Mouse (Mus musculus) telencephalon, adult 2 months (tissue): ENCODE data around the gene Tmem81.
"Not testable (repeated sequence)": the region's sequence is repeated elsewhere in the genome, so short reads cannot be mapped to it uniquely, and the experiment has no call there.

Source experiments
- DNase-seq: peaks from one replicate; pipeline ENCODE4 v3.0.0-alpha.2; 2011; ENCODE audit warnings: low read depth, low spot score

Gene Tmem81

GRCm38 (mm10) chr1:132506058-132506457 lies at the start of gene Tmem81:
TSS of gene Tmem81 (plus strand) at chr1:132506230.
- DNase-seq = no peak

DNA sequence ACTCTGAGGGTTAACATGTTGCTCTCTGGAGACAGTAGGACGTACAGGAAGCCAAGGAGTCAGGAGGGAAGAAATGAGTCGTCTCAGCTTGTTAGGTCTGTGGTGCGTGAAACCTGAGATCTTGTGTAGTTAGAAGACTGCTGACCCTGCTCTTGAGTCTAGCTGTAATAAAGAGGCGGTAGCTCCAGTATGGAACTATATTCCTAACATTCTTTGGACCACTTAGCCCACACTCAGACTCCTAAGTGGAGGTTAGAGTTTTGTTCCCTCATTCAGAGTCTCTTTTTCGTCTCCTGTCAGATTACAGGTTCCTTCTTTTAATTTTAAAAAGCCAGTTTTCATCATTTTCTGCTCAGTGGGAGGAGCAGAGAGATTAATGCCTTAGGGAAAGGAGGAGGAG lies 41.4 kb upstream of the Tmem81 start:
- DNase-seq = no peak

DNA sequence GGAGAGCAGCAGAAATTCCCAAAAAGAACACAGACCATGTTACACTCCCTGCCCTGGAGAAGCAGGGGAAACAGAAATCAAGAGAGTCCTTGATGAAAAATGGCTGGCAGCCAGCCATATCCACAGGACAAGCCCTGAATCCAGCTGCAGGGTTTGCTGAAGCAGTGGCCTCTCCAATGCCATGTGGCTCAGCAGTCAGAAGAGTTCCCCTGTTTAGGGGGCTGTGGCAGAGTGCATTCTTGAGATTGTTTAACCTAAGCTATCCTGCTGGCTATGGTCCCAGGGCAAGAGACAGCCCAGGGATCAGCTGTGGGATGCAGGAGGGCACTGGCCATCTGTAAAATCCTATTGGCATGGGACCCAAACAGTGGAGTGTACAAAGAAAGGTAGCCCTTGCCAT lies 37.1 kb upstream of the Tmem81 start:
- no peak for DNase-seq

- no peak for DNase-seq
Observed at GRCm38 (mm10) chr1:132469519-132469918, 36.5 kb upstream of the Tmem81 start.

DNA sequence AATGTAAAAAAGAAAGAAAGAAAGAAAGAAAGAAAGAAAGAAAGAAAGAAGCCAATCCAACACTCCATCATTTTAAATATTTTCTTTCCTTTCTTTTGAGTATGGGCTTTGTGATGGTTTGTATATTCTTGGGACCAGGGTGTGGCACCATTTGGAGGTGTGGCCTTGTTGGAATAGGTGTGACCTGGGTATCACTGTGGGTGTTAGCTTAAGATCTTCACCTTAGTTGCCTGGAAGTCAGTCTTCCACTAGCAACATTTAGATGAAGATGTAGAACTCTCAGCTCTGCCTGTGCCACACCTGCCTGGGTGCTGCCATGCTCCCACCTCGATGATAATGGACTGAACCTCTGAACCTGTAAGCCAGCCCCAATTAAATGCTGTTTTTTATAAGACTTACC lies 36.0 kb upstream of the Tmem81 start:
- DNase-seq = not testable (repeated sequence)

GRCm38 (mm10) chr1:132471032-132471431 lies 35.0 kb upstream of the Tmem81 start:
- no peak for DNase-seq

GRCm38 (mm10) chr1:132471499-132471898 lies 34.5 kb upstream of the Tmem81 start:
- DNase-seq = no peak

DNA sequence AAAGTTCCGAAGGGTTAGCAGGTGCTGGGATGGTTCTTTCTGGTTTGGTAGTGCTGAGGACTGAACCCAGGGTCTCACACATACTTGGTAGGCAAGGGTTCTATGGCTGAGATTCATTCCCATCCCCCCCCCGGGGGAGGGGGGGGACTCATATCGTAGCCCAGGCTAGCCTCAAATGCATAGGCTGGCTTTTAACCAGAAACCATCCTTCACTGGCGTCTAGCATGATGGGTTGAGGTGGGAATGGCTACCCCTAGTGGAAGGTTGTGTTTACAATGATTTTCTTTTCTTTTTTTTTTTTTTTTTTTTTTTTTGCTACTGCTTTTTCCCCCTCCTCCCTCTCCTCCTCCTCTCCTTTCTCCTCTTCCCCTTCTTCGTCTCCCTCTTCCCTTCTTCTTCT lies 33.5 kb upstream of the Tmem81 start:
- no peak for DNase-seq

DNA sequence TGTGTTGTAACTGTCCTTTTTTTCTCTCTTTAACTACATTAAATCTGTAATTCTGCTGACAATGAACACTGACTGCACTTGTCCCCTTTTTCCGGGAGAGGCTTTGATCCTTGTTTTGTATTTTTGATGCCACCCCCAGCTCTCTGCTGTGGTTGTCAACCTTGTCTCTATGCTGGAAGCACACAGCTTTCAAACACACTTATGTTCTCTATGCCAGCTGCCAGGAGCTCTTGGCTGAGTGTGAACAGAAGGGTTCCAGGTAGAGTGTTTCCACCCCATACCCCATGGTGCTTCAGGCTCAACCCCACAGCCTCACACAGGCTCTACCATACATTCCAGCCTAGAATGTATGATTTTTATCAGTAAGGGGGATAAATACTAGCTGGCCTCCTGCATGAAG lies 31.5 kb upstream of the Tmem81 start:
- no peak for DNase-seq

DNA sequence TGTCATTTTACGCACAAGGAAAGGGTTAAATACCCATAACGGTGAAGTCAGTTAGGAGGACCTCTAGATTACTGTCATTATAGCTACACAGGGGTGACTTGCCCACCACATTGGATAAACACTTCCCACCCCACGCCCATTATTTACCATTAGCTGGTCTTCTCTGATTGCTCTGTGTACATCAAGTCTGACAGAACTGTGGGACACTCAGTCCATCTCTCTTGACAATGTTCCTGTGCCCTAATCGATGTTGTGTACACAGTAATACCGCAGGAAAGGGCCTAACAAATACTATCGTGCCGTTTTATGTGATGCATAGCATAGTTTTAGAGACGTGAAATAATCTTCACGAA lies 29.5 kb upstream of the Tmem81 start:
- no peak for DNase-seq

DNA sequence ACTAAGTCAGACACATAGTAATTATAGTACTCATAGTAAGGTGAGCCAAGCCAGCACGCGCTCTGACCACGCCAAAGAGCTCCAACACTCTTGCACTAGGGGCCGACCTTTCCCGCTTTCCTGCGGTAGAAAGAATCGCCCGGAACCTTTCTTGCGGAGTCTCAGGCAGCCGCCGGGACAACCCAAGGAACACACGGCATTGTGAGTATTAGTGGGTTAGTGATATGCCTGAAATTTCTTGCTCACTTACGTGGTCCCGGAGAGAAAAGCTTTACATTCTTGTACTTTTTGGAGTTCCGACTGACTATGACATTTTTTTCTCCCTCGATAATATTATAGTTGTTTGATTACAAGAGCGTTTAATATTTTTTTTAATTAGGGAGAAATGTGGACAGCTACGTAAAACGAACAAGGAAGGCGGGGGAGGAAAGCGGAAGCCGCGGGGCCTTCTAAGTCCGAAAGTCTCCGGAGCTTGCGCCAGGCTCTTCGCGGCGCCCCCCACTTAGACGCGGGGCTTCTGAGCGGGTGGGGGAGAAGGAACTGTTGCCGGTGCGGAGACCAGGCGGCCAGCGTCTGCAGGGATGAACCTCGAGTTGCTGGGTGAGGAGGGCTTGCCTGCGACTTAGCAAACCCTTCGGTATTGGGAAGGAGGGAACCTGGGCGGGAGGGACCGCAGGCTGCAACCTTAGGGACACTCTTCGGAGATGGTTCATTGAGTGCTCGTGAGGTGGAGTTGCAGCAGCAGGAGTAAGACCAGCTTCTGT lies 28.9 kb upstream of the Tmem81 start, which contains the start of gene Rbbp5:
Rbbp5 (plus strand) TSS at position 438 of the 764 bp plus-strand sequence.
- peak; percentile 85 for DNase-seq

GRCm38 (mm10) chr1:132479438-132479837 lies 26.6 kb upstream of the Tmem81 start:
- no peak for DNase-seq

GRCm38 (mm10) chr1:132481619-132482018 lies 24.4 kb upstream of the Tmem81 start:
- DNase-seq = no peak

GRCm38 (mm10) chr1:132483234-132483633 lies 22.8 kb upstream of the Tmem81 start:
- no peak for DNase-seq

DNA sequence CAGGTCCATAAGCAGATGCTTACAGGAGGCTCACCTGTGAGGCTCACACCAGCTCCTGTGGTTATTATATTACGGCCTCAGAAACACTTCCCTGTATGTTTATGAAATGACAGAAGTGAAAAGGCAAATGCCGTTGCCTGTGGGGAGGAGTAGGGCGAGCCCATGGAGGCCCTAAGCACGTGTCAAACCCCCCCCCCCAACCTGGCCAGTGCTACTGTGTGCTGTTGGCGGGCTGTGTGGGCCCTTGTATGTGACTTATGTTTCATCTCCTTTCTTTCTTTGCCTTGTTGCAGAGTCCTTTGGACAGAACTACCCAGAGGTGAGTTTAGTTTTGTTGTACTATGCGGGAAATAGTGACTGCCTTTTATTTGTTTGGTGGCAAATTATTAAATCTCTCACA lies 22.3 kb upstream of the Tmem81 start:
- DNase-seq = no peak

DNA sequence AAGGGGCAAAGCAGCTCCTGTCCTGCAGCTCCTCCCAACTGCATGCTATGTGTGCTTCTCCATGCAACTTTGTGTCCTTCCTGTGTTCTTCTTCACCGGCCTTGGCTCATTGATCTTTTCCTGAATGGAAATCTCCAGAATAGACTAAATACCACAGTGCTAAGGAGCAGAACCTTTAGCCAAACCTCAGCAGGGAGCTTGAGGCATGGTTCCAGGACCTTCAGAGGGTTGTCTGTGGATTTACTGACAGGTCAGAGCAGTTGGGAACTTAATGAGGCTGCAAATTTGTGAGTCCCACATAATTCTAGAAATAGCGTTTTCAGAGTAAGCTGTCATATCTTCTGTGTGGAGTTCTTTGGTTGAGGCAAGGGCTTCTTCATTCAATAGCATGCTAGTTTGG lies 5.5 kb upstream of the Tmem81 start:
- DNase-seq = no peak

DNA sequence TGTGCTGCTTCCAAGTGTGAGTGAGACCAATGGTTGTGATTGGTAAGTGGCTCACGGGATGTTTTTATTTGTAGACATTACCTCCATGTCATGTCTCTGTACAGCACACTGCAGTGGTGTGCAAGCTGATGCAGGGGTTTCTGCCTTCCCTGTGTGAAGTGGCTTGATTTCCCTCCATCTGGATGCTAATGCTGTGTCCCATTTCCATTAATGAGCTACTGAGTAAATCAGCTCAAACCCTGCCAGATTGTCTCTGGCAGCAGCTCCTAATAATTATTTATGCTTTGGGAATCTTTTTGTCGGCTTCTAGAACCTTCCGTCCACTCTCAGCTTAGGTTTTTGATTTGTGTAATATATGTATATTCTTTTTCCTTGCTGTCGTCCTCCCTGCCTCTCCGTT lies 875 bp upstream of the Tmem81 start:
- no peak for DNase-seq

- no peak for DNase-seq
Observed at GRCm38 (mm10) chr1:132506656-132507055, 626 bp downstream of the Tmem81 start.

DNA sequence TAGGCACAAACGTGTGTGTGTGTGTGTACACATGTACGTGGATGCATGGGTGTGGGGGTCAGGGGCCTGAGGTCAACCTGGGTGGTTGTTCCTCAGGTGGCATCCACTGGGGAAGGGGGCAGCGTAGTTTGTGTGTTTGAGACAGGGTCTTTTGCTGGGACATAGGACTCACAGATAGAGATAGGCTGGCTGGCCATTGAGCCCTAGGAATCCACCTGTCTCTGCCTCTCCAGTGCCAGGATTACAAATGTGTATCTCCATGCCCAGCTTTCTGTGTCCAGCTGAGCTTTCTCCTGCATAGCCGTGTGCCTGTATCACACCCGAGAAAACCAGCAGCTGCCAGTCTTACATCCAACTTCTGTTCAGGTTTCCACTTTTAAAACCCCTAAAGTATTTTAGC lies 3.7 kb downstream of the Tmem81 start:
- DNase-seq = no peak

DNA sequence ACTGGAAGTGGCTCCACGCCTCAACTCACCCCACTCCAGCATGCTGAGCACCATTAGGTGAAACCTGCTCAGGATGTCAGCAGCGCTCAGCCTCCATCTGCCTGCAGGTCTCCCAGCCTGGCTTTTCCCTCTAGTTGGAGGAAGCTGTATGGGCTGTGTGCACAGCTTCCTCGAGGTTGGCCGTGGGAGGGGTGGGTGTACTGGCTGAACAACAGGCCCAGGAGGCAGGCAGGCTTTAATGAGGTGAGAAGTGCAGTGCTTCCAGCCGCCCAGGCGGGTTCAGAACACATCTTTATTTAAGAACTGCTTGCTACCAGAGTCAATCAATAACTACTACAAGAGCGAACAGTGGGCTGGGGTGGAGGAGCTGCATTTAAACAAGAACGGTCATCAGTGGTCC lies 5.5 kb downstream of the Tmem81 start:
- no peak for DNase-seq

DNA sequence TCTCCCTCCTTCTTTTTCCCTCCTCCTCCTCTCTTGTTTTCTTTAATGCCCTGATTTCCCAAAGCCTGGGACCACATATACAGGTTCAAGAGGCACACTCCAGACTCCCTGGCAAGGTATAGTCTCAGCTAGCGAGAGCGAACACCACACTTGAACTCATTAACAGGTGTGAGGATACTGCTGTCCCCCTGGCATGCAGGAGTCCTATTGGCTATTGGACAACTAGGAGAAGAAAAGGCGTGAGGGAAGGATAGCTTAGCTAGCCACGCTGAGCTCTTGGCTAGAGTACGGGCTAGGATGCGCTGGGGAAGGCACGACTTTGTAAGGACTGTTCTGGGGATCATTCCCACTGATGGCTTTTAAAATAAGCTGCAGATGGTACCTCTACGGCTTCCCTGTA lies 6.1 kb downstream of the Tmem81 start:
- no peak for DNase-seq

- no peak for DNase-seq
Observed at GRCm38 (mm10) chr1:132515339-132515738, 9.3 kb downstream of the Tmem81 start.

DNA sequence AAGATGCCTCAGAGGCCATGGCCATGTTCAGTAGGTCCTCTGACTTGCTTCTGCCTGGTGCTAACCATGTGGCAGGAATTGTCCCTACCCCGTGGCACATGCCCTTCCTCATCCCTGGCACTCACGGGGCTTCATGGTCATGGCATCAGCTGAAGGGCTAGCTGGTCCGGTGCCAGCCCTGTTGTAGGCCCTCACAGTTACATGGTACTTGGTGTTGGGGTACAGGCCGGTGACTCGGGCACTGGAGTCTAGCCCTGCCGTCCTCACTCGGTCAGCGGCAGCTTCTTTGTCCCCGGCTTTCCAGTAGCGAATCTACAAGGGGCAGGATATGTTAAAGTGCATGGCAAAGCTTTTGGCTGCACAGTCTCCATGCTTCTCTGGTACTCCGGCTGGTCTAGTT lies 10.7 kb downstream of the Tmem81 start:
- no peak for DNase-seq

GRCm38 (mm10) chr1:132518621-132519020 lies 12.6 kb downstream of the Tmem81 start:
- no peak for DNase-seq
